Mouse (Mus musculus) forebrain, postnatal 0 days (tissue): Measurements from ENCODE around the gene Ppp2ca. TPM values are rescaled to one million over a fixed set of nuclear protein-coding genes. Genes with fewer than 3 reads are reported as not detected.

Experiments used
- ATAC-seq: fragments of 200-750 bp; cut with Nextera tagmentation; 2 replicates; pipeline ENCODE4 v1.8.0; 2017; ENCODE audit warnings: mild to moderate bottlenecking, moderate library complexity
- DNase-seq: peaks from one replicate; pipeline ENCODE4 v3.0.0-alpha.2; 2015
- H3K27ac ChIP-seq: fragments of 300-500 bp; sonication (generic); 2 replicates; pipeline ENCODE4 v1.5.1; 2014; ENCODE audit warnings: low read depth, mild to moderate bottlenecking, antibody characterized with exemption, low read length, moderate library complexity, mixed read lengths
- H3K27me3 ChIP-seq: fragments of 300-500 bp; sonication (generic); 2 replicates; pipeline ENCODE4 v1.6.1; 2014; ENCODE audit warnings: mild to moderate bottlenecking, low read length, mixed read lengths; ENCODE audit not compliant: insufficient read depth
- H3K36me3 ChIP-seq: fragments of 300-500 bp; sonication (generic); 2 replicates; pipeline ENCODE4 v1.6.1; 2014; ENCODE audit warnings: mild to moderate bottlenecking, moderate library complexity; ENCODE audit not compliant: insufficient read depth
- H3K4me1 ChIP-seq: fragments of 300-500 bp; sonication (generic); 2 replicates; pipeline ENCODE4 v1.6.1; 2014; ENCODE audit warnings: antibody characterized with exemption; ENCODE audit not compliant: insufficient read depth
- H3K4me2 ChIP-seq: fragments of 300-500 bp; sonication (generic); 2 replicates; pipeline ENCODE4 v1.6.1; 2014; ENCODE audit warnings: low read depth, mild to moderate bottlenecking, moderate library complexity
- H3K4me3 ChIP-seq: fragments of 300-500 bp; sonication (generic); 2 replicates; pipeline ENCODE4 v1.5.1; 2014; ENCODE audit warnings: low read depth, low read length, mixed read lengths
- H3K9ac ChIP-seq: fragments of 300-500 bp; sonication (generic); 2 replicates; pipeline ENCODE4 v1.6.1; 2014; ENCODE audit warnings: mild to moderate bottlenecking
- H3K9me3 ChIP-seq: fragments of 300-500 bp; sonication (generic); 2 replicates; pipeline ENCODE4 v1.6.1; 2016; ENCODE audit warnings: low read length
- CTCF ChIP-seq: sonication (generic); IDR thresholded peaks from 2 replicates; pipeline ENCODE4 v1.5.1; 2016; ENCODE audit warnings: antibody characterized with exemption, control low read depth, low read depth
- WGBS: fragments of 180-500 bp; shearing (Covaris S2); extraction: QIAGEN DNeasy Blood & Tissue Kit; methylation state at CpG from one replicate; pipeline ENCODE4 v1.1.7; 2014; 5-methylcytosine and 5-hydroxymethylcytosine counted together
- polyA plus RNA-seq: library from polyadenylated mRNA; unstranded; fragments of >200 nt; fragmentation: Nextera tagmentation; extraction: Ambion mirVana; gene quantifications from 2 replicates; pipeline ENCODE4 v1.2.1, GENCODE M21; 2015
- total RNA-seq: library from RNA; depleted of rRNA; stranded (reverse); fragments of >200 nt; gene quantifications from 2 replicates; pipeline ENCODE4 v1.2.3, GENCODE M21; 2014

The Ppp2ca gene
- total and polyA plus RNA-seq, 2 experiments from 2014 or later: 112 to 141 TPM

- no peak overlapping the region for H3K4me3 ChIP-seq
- H3K4me1 ChIP-seq: peaks cover 10% of the 10 kb centered on the region
- TF ChIP-seq CTCF: no peak
- no peak overlapping the region for H3K4me2 ChIP-seq
- no peaks in the 10 kb centered on the region for H3K36me3 ChIP-seq
- no peak overlapping the region for H3K27ac ChIP-seq
- H3K9ac ChIP-seq: no peak overlapping the region
- WGBS: 85% methylated on average over 9 of the region's 9 CpGs
- no peak for DNase-seq
- ATAC-seq: no peak
- H3K9me3 ChIP-seq: no peaks in the 10 kb centered on the region
- H3K27me3 ChIP-seq: no peaks in the 10 kb centered on the region
These were observed 7.2 kb upstream of the Ppp2ca start for GRCm38 (mm10) chr11:52091261-52091660.

- Histone ChIP-seq H3K9ac (no peak overlapping the region), H3K27ac (peak overlapping the region; percentile 35; the same call in 1 of the 2 replicates), H3K9me3 (no peaks in the 10 kb centered on the region), H3K4me1 (peaks cover 6% of the 10 kb centered on the region), H3K27me3 (no peaks in the 10 kb centered on the region; the same call in 1 of the 2 replicates), H3K4me2 (no peak overlapping the region), H3K4me3 (no peak overlapping the region), H3K36me3 (no peaks in the 10 kb centered on the region)
- WGBS: 67% methylated on average over 5 of the region's 5 CpGs
- DNase-seq (no peak), ATAC-seq (no peak)
- no peak for TF ChIP-seq CTCF
These were observed 3.9 kb upstream of the Ppp2ca start for GRCm38 (mm10) chr11:52094568-52094967.

GRCm38 (mm10) chr11:52097016-52097415, 1.5 kb upstream of the Ppp2ca start:
- H3K36me3 ChIP-seq: no peaks in the 10 kb centered on the region
- DNase-seq (no peak), ATAC-seq (no peak)
- no peak overlapping the region for H3K27ac ChIP-seq
- no peak overlapping the region for H3K9ac ChIP-seq
- 77% methylated on average over 3 of the region's 3 CpGs for WGBS
- TF ChIP-seq CTCF: no peak
- H3K4me3 ChIP-seq: no peak overlapping the region
- H3K9me3 ChIP-seq: no peaks in the 10 kb centered on the region
- H3K27me3 ChIP-seq: no peaks in the 10 kb centered on the region; the same call in 1 of the 2 replicates
- H3K4me1 ChIP-seq: peaks cover 22% of the 10 kb centered on the region
- no peak overlapping the region for H3K4me2 ChIP-seq

GRCm38 (mm10) chr11:52097596-52097995, 885 bp upstream of the Ppp2ca start:
- Histone ChIP-seq H3K36me3 (no peaks in the 10 kb centered on the region), H3K27ac (no peak overlapping the region; the same call in 1 of the 2 replicates), H3K9me3 (no peaks in the 10 kb centered on the region), H3K4me1 (peaks cover 22% of the 10 kb centered on the region), H3K27me3 (no peaks in the 10 kb centered on the region; the same call in 1 of the 2 replicates), H3K4me3 (no peak overlapping the region), H3K9ac (no peak overlapping the region), H3K4me2 (peak overlapping the region; percentile 91)
- ATAC-seq (no peak), DNase-seq (no peak)
- WGBS: 76% methylated on average over 2 of the region's 2 CpGs
- no peak for TF ChIP-seq CTCF

GRCm38 (mm10) chr11:52099031-52099761, 715 bp downstream of the Ppp2ca start:
- peak overlapping the region; percentile 98 for H3K9ac ChIP-seq
- no peaks in the 10 kb centered on the region; the same call in 1 of the 2 replicates for H3K27me3 ChIP-seq
- peak overlapping the region; percentile 97 for H3K4me3 ChIP-seq
- no peaks in the 10 kb centered on the region for H3K36me3 ChIP-seq
- under 1% methylated on average over 66 of the region's 72 CpGs for WGBS
- TF ChIP-seq CTCF: no peak
- peak overlapping the region; percentile 99 for H3K27ac ChIP-seq
- peak overlapping the region; percentile 58 for H3K4me2 ChIP-seq
- peaks cover 22% of the 10 kb centered on the region for H3K4me1 ChIP-seq
- peak; percentile 79 for ATAC-seq
- H3K9me3 ChIP-seq: no peaks in the 10 kb centered on the region
- peak; percentile 83 for DNase-seq

GRCm38 (mm10) chr11:52099771-52100219, 1.3 kb downstream of the Ppp2ca start:
- WGBS: 4% methylated on average over 7 of the region's 7 CpGs
- ATAC-seq: no peak

GRCm38 (mm10) chr11:52102977-52103376, 4.5 kb downstream of the Ppp2ca start:
- Histone ChIP-seq H3K4me1 (peaks cover 18% of the 10 kb centered on the region), H3K4me3 (no peak overlapping the region), H3K27me3 (no peaks in the 10 kb centered on the region), H3K9ac (no peak overlapping the region), H3K36me3 (no peaks in the 10 kb centered on the region), H3K4me2 (no peak overlapping the region), H3K27ac (no peak overlapping the region), H3K9me3 (no peaks in the 10 kb centered on the region)
- no peak for DNase-seq
- TF ChIP-seq CTCF: no peak
- no peak for ATAC-seq
- WGBS: 83% methylated on average over 4 of the region's 4 CpGs

More at GRCm38 (mm10) chr11:52099771-52100219, 1.3 kb downstream of the Ppp2ca start:
- H3K9ac ChIP-seq: peak overlapping the region; percentile 98
- peaks cover 22% of the 10 kb centered on the region for H3K4me1 ChIP-seq
- H3K4me3 ChIP-seq: peak overlapping the region; percentile 97
- H3K27ac ChIP-seq: peak overlapping the region; percentile 99; the same call in 1 of the 2 replicates
- H3K9me3 ChIP-seq: no peaks in the 10 kb centered on the region
- no peak for DNase-seq
- no peaks in the 10 kb centered on the region; the same call in 1 of the 2 replicates for H3K27me3 ChIP-seq
- H3K36me3 ChIP-seq: no peaks in the 10 kb centered on the region
- peak overlapping the region; percentile 58 for H3K4me2 ChIP-seq
- TF ChIP-seq CTCF: no peak
